Mouse (Mus musculus): ENCODE measurements around the gene Sec24c. TPM values are rescaled to one million over a fixed set of nuclear protein-coding genes. Genes with fewer than 3 reads are reported as not detected.

The Sec24c gene
- polyA plus RNA-seq, 1 experiment = 5.0 TPM

- Histone ChIP-seq H3K27me3 (ENCODE audit: control insufficient read depth) (no peaks in the 10 kb centered on the region), H3K9me3 (ENCODE audit: control insufficient read depth, low read length) (no peaks in the 10 kb centered on the region), H3K4me3 (replicated peaks) (no peak overlapping the region), H3K4me1 (ENCODE audit: control insufficient read depth) (peaks cover 26% of the 10 kb centered on the region), H3K36me3 (ENCODE audit: control insufficient read depth) (peaks cover 99% of the 10 kb centered on the region)
- TF ChIP-seq TAL1 (IDR thresholded peaks at IDR 0.05; ENCODE audit: low read length) = no peak
- TF ChIP-seq GATA1 (IDR thresholded peaks at IDR 0.05; ENCODE audit: low read length) = no peak
These were observed 47.3 kb downstream of the Sec24c start for GRCm38 (mm10) chr14:20721371-20721770.

GRCm38 (mm10) chr14:20723006-20723405 lies 48.9 kb downstream of the Sec24c start:
- Histone ChIP-seq H3K4me3 (replicated peaks) (no peak overlapping the region), H3K36me3 (ENCODE audit: control insufficient read depth) (peaks cover 99% of the 10 kb centered on the region), H3K9me3 (ENCODE audit: control insufficient read depth, low read length) (no peaks in the 10 kb centered on the region), H3K4me1 (ENCODE audit: control insufficient read depth) (peaks cover 32% of the 10 kb centered on the region), H3K27me3 (ENCODE audit: control insufficient read depth) (no peaks in the 10 kb centered on the region)
- TF ChIP-seq GATA1 (IDR thresholded peaks at IDR 0.05; ENCODE audit: low read length) (no peak), TAL1 (IDR thresholded peaks at IDR 0.05; ENCODE audit: low read length) (no peak)

GRCm38 (mm10) chr14:20724043-20724442 lies 49.9 kb downstream of the Sec24c start:
- Histone ChIP-seq H3K36me3 (ENCODE audit: control insufficient read depth) (peaks cover 99% of the 10 kb centered on the region), H3K4me3 (replicated peaks) (no peak overlapping the region), H3K27me3 (ENCODE audit: control insufficient read depth) (no peaks in the 10 kb centered on the region), H3K9me3 (ENCODE audit: control insufficient read depth, low read length) (no peaks in the 10 kb centered on the region), H3K4me1 (ENCODE audit: control insufficient read depth) (peaks cover 36% of the 10 kb centered on the region)
- no peak for TF ChIP-seq TAL1 (IDR thresholded peaks at IDR 0.05; ENCODE audit: low read length)
- no peak for TF ChIP-seq GATA1 (IDR thresholded peaks at IDR 0.05; ENCODE audit: low read length)

- Histone ChIP-seq H3K36me3 (ENCODE audit: control insufficient read depth) (peaks cover 99% of the 10 kb centered on the region), H3K4me3 (replicated peaks) (peak overlapping the region; percentile 12), H3K9me3 (ENCODE audit: control insufficient read depth, low read length) (no peaks in the 10 kb centered on the region), H3K27me3 (ENCODE audit: control insufficient read depth) (no peaks in the 10 kb centered on the region), H3K4me1 (ENCODE audit: control insufficient read depth) (peaks cover 51% of the 10 kb centered on the region)
- TF ChIP-seq TAL1 (IDR thresholded peaks at IDR 0.05; ENCODE audit: low read length) = no peak
- TF ChIP-seq GATA1 (IDR thresholded peaks at IDR 0.05; ENCODE audit: low read length) = peak; percentile 25; the same call in 1 of the 2 replicates
These were observed 51.7 kb downstream of the Sec24c start for GRCm38 (mm10) chr14:20725660-20726339.

GRCm38 (mm10) chr14:20729871-20730270 lies 55.8 kb downstream of the Sec24c start:
- peaks cover 78% of the 10 kb centered on the region for H3K36me3 ChIP-seq (ENCODE audit: control insufficient read depth)
- no peak for TF ChIP-seq TAL1 (IDR thresholded peaks at IDR 0.05; ENCODE audit: low read length)
- H3K9me3 ChIP-seq (ENCODE audit: control insufficient read depth, low read length) = no peaks in the 10 kb centered on the region
- H3K4me1 ChIP-seq (ENCODE audit: control insufficient read depth) = peaks cover 78% of the 10 kb centered on the region
- no peak overlapping the region for H3K4me3 ChIP-seq (replicated peaks)
- H3K27me3 ChIP-seq (ENCODE audit: control insufficient read depth) = no peaks in the 10 kb centered on the region

- Histone ChIP-seq H3K27me3 (ENCODE audit: control insufficient read depth) (no peaks in the 10 kb centered on the region), H3K36me3 (ENCODE audit: control insufficient read depth) (peaks cover 73% of the 10 kb centered on the region), H3K4me1 (ENCODE audit: control insufficient read depth) (peaks cover 78% of the 10 kb centered on the region), H3K4me3 (replicated peaks) (no peak overlapping the region), H3K9me3 (ENCODE audit: control insufficient read depth, low read length) (no peaks in the 10 kb centered on the region)
- no peak for TF ChIP-seq GATA1 (IDR thresholded peaks at IDR 0.05; ENCODE audit: low read length)
- TF ChIP-seq TAL1 (IDR thresholded peaks at IDR 0.05; ENCODE audit: low read length) = no peak
These were observed 56.9 kb downstream of the Sec24c start for GRCm38 (mm10) chr14:20730853-20731602.

- Histone ChIP-seq H3K27me3 (ENCODE audit: control insufficient read depth) (no peaks in the 10 kb centered on the region), H3K4me1 (ENCODE audit: control insufficient read depth) (peaks cover 81% of the 10 kb centered on the region), H3K36me3 (ENCODE audit: control insufficient read depth) (peaks cover 60% of the 10 kb centered on the region), H3K4me3 (replicated peaks) (peak overlapping the region; percentile 92), H3K9me3 (ENCODE audit: control insufficient read depth, low read length) (no peaks in the 10 kb centered on the region)
- TF ChIP-seq GATA1 (IDR thresholded peaks at IDR 0.05; ENCODE audit: low read length) (peak; percentile 76), TAL1 (IDR thresholded peaks at IDR 0.05; ENCODE audit: low read length) (peak; percentile 76)
These were observed 59.2 kb downstream of the Sec24c start for GRCm38 (mm10) chr14:20733041-20733951.

GRCm38 (mm10) chr14:20733952-20734774 lies 60.1 kb downstream of the Sec24c start, which contains the start of gene Ndst2:
Gene Ndst2 (minus strand): TSS chr14:20734562.
- Histone ChIP-seq H3K36me3 (ENCODE audit: control insufficient read depth) (peaks cover 57% of the 10 kb centered on the region), H3K27me3 (ENCODE audit: control insufficient read depth) (no peaks in the 10 kb centered on the region), H3K9me3 (ENCODE audit: control insufficient read depth, low read length) (no peaks in the 10 kb centered on the region), H3K4me3 (replicated peaks) (peak within 1 kb of the TSS; percentile 92), H3K4me1 (ENCODE audit: control insufficient read depth) (peaks cover 78% of the 10 kb centered on the region)
- TF ChIP-seq TAL1 (IDR thresholded peaks at IDR 0.05; ENCODE audit: low read length) (no peak), GATA1 (IDR thresholded peaks at IDR 0.05; ENCODE audit: low read length) (no peak)
